Mouse (Mus musculus) lung, adult 2 months (tissue): ENCODE results near the gene Baiap2.

Source experiments
- CTCF ChIP-seq: fragments of 200-500 bp; IDR thresholded peaks from 2 replicates; pipeline ENCODE4 v1.5.1; 2011; ENCODE audit warnings: mild to moderate bottlenecking, low read length, control low read depth; ENCODE audit not compliant: insufficient read depth
- POLR2A ChIP-seq: fragments of 200-500 bp; IDR thresholded peaks from 2 replicates; pipeline ENCODE4 v1.6.1; 2011; ENCODE audit warnings: low read depth, mild to moderate bottlenecking, control low read depth, low read length, borderline replicate concordance; ENCODE audit errors: extremely low read depth

- TF ChIP-seq CTCF (no peak), POLR2A (no peak)
Measured at GRCm38 (mm10) chr11:119926762-119927161, 15.8 kb upstream of the Baiap2 start.
